24 mouse cellular contexts compared by ENCODE assay signal in genomic region chr10:115830726-115831125, GRCm38 (mm10). TPM values are rescaled to one million over a fixed set of nuclear protein-coding genes. Genes with fewer than 3 reads are reported as not detected.
"Had no signal": no experiment of that assay in that cellular context is flagged by ENCODE, and none has a peak within 500 bp of the region (broad histone marks: within the 10 kb centered on the region; RNA-seq: fewer than 3 reads in every experiment).

No protein-coding gene starts in this region.

- H3K27ac ChIP-seq: kidney, embryonic 15.5 days; limb, embryonic 15.5 days; liver, embryonic 14.5 days; macrophage; midbrain, embryonic 12.5 days; midbrain, embryonic 15.5 days; neural tube, embryonic 12.5 days; neural tube, embryonic 15.5 days had no signal

- H3K36me3 ChIP-seq: kidney, embryonic 15.5 days; limb, embryonic 12.5 days; limb, embryonic 15.5 days; midbrain, embryonic 12.5 days; midbrain, embryonic 15.5 days; neural tube, embryonic 12.5 days; neural tube, embryonic 15.5 days had no signal

- H3K9me3 ChIP-seq: kidney, embryonic 15.5 days; limb, embryonic 12.5 days; limb, embryonic 15.5 days; midbrain, embryonic 12.5 days; midbrain, embryonic 15.5 days; neural tube, embryonic 12.5 days; neural tube, embryonic 15.5 days had no signal

- H3K9ac ChIP-seq: kidney, embryonic 15.5 days; limb, embryonic 12.5 days; limb, embryonic 15.5 days; liver, embryonic 14.5 days; liver, postnatal 0 days; lung, embryonic 14.5 days; midbrain, embryonic 12.5 days; midbrain, embryonic 15.5 days; neural tube, embryonic 12.5 days; neural tube, embryonic 15.5 days had no signal

- H3K4me1 ChIP-seq: kidney, embryonic 15.5 days; midbrain, embryonic 12.5 days; midbrain, embryonic 15.5 days; neural tube, embryonic 12.5 days; neural tube, embryonic 15.5 days had no signal

- H3K4me2 ChIP-seq: kidney, embryonic 15.5 days; limb, embryonic 12.5 days; limb, embryonic 15.5 days; liver, embryonic 11.5 days; lung, embryonic 14.5 days; midbrain, embryonic 12.5 days; midbrain, embryonic 15.5 days; neural tube, embryonic 12.5 days; neural tube, embryonic 15.5 days had no signal

- H3K4me3 ChIP-seq: kidney, embryonic 15.5 days; limb, embryonic 12.5 days; limb, embryonic 15.5 days; midbrain, embryonic 12.5 days; midbrain, embryonic 15.5 days; neural tube, embryonic 12.5 days; neural tube, embryonic 15.5 days had no signal

- ATAC-seq: liver, postnatal 0 days; lung, postnatal 0 days; midbrain, embryonic 15.5 days had no signal

- DNase-seq: kidney, adult 11 months; kidney, adult 8-10 months; kidney, postnatal 10 days; kidney, postnatal 36 days; left cerebral cortex, postnatal 4 days; liver, postnatal 0 days; lung, embryonic 14.5 days; right cerebral cortex, adult 18-20 months; right cerebral cortex, postnatal 14 days; right cerebral cortex, postnatal 4 days; spleen, adult 18-20 months; thymus, adult 18-20 months; thymus, postnatal 36 days had no signal

- H3K27me3 ChIP-seq: kidney, embryonic 15.5 days; limb, embryonic 12.5 days; limb, embryonic 15.5 days; midbrain, embryonic 12.5 days; midbrain, embryonic 15.5 days; neural tube, embryonic 12.5 days; neural tube, embryonic 15.5 days had no signal

RNA-seq across cellular contexts. Expression of gene Tspan8, which starts 14.1 kb away (rescaled TPM):
- polyA plus RNA-seq: macrophage had no signal
